Mouse (Mus musculus) cerebellum, adult 2 months (tissue): Measurements from ENCODE around the gene Sept10.

ENCODE experiments used
- CTCF ChIP-seq: fragments of 200-500 bp; IDR thresholded peaks from 2 replicates; pipeline ENCODE4 v1.5.1; 2011; ENCODE audit warnings: low read depth, mild to moderate bottlenecking, control low read depth, low read length, moderate library complexity, borderline replicate concordance; ENCODE audit not compliant: insufficient read depth
- POLR2A ChIP-seq: fragments of 200-500 bp; IDR thresholded peaks from 2 replicates; pipeline ENCODE4 v1.6.1; 2011; ENCODE audit warnings: low read length, control low read depth, borderline replicate concordance; ENCODE audit not compliant: insufficient read depth

DNA sequence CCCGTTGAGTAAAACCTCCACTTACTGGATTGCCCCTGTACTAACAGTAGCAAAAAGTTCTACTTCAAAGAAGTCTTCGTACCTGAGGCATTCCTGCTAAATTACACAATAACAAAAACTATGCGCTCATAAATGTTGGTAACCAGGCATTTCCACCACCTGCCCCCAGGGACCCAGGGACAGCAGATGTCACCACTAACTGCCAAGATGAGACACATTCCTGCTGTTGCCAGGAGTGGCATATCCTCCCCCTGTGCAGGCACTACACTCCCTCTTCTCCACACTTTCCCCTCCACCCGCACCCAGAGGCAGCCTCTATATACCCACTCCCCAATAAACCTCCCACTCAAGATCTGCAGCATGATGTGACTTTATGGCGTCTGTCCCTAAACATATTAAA is 26.8 kb downstream of the Sept10 start:
- no peak for TF ChIP-seq POLR2A
- TF ChIP-seq CTCF, result no peak
